Mouse (Mus musculus): ENCODE results near the gene Dgki. TPM values are rescaled to one million over a fixed set of nuclear protein-coding genes. Genes with fewer than 3 reads are reported as not detected.

Gene Dgki
- polyA plus RNA-seq, 1 experiment: 0.20 TPM

- TF ChIP-seq POLR2A (IDR thresholded peaks at IDR 0.05; ENCODE audit: low read depth, low read length) (no peak), CTCF (IDR thresholded peaks at IDR 0.05; ENCODE audit: extremely low read depth, insufficient read length, insufficient replicate concordance, low read depth, low read length) (no peak)
Measured at GRCm38 (mm10) chr6:36897616-36898149, 402.3 kb downstream of the Dgki start.

GRCm38 (mm10) chr6:36896656-36897055 is 403.3 kb downstream of the Dgki start:
- Histone ChIP-seq H3K27me3 (ENCODE audit: control insufficient read depth, insufficient read depth, low read length) (no peaks in the 10 kb centered on the region), H3K36me3 (ENCODE audit: control insufficient read depth, insufficient read depth, low read length) (no peaks in the 10 kb centered on the region), H3K4me3 (ENCODE audit: low read depth, low read length) (no peak overlapping the region), H3K4me1 (ENCODE audit: control insufficient read depth, insufficient read depth, insufficient read length, low read length) (no peaks in the 10 kb centered on the region), H3K27ac (ENCODE audit: insufficient read depth, low read depth, low read length) (no peak overlapping the region)
- 61% methylated on average over 2 of the region's 2 CpGs for WGBS
- TF ChIP-seq CTCF (IDR thresholded peaks at IDR 0.05; ENCODE audit: extremely low read depth, insufficient read length, insufficient replicate concordance, low read depth, low read length) (no peak), POLR2A (IDR thresholded peaks at IDR 0.05; ENCODE audit: low read depth, low read length) (no peak)

More at GRCm38 (mm10) chr6:36897616-36898149, 402.3 kb downstream of the Dgki start:
- WGBS: 48% methylated on average over 3 of the region's 3 CpGs
- Histone ChIP-seq H3K36me3 (ENCODE audit: control insufficient read depth, insufficient read depth, low read length) (no peaks in the 10 kb centered on the region), H3K4me1 (ENCODE audit: control insufficient read depth, insufficient read depth, insufficient read length, low read length) (no peaks in the 10 kb centered on the region), H3K27me3 (ENCODE audit: control insufficient read depth, insufficient read depth, low read length) (no peaks in the 10 kb centered on the region), H3K27ac (ENCODE audit: insufficient read depth, low read depth, low read length) (no peak overlapping the region), H3K4me3 (ENCODE audit: low read depth, low read length) (no peak overlapping the region)

- Histone ChIP-seq H3K4me3 (ENCODE audit: low read depth, low read length) (no peak overlapping the region), H3K4me1 (ENCODE audit: control insufficient read depth, insufficient read depth, insufficient read length, low read length) (no peaks in the 10 kb centered on the region), H3K27me3 (ENCODE audit: control insufficient read depth, insufficient read depth, low read length) (no peaks in the 10 kb centered on the region), H3K36me3 (ENCODE audit: control insufficient read depth, insufficient read depth, low read length) (no peaks in the 10 kb centered on the region), H3K27ac (ENCODE audit: insufficient read depth, low read depth, low read length) (no peak overlapping the region)
- 76% methylated on average over 5 of the region's 5 CpGs for WGBS
- no peak for TF ChIP-seq POLR2A (IDR thresholded peaks at IDR 0.05; ENCODE audit: low read depth, low read length)
Measured at GRCm38 (mm10) chr6:36891820-36892219, 408.2 kb downstream of the Dgki start.

GRCm38 (mm10) chr6:36890776-36891175 is 409.2 kb downstream of the Dgki start:
- Histone ChIP-seq H3K27me3 (ENCODE audit: control insufficient read depth, insufficient read depth, low read length) (no peaks in the 10 kb centered on the region), H3K27ac (ENCODE audit: insufficient read depth, low read depth, low read length) (no peak overlapping the region), H3K4me1 (ENCODE audit: control insufficient read depth, insufficient read depth, insufficient read length, low read length) (no peaks in the 10 kb centered on the region), H3K36me3 (ENCODE audit: control insufficient read depth, insufficient read depth, low read length) (no peaks in the 10 kb centered on the region), H3K4me3 (ENCODE audit: low read depth, low read length) (no peak overlapping the region)
- no peak for TF ChIP-seq CTCF (IDR thresholded peaks at IDR 0.05; ENCODE audit: extremely low read depth, insufficient read length, insufficient replicate concordance, low read depth, low read length)
- no peak for TF ChIP-seq POLR2A (IDR thresholded peaks at IDR 0.05; ENCODE audit: low read depth, low read length)
- 43% methylated on average over 2 of the region's 2 CpGs for WGBS

GRCm38 (mm10) chr6:36890296-36890695 is 409.7 kb downstream of the Dgki start:
- Histone ChIP-seq H3K4me3 (ENCODE audit: low read depth, low read length) (no peak overlapping the region), H3K27me3 (ENCODE audit: control insufficient read depth, insufficient read depth, low read length) (no peaks in the 10 kb centered on the region), H3K4me1 (ENCODE audit: control insufficient read depth, insufficient read depth, insufficient read length, low read length) (no peaks in the 10 kb centered on the region), H3K27ac (ENCODE audit: insufficient read depth, low read depth, low read length) (no peak overlapping the region), H3K36me3 (ENCODE audit: control insufficient read depth, insufficient read depth, low read length) (no peaks in the 10 kb centered on the region)
- WGBS: 28% methylated on average over 5 of the region's 5 CpGs
- TF ChIP-seq CTCF (IDR thresholded peaks at IDR 0.05; ENCODE audit: extremely low read depth, insufficient read length, insufficient replicate concordance, low read depth, low read length) (no peak), POLR2A (IDR thresholded peaks at IDR 0.05; ENCODE audit: low read depth, low read length) (no peak)

DNA sequence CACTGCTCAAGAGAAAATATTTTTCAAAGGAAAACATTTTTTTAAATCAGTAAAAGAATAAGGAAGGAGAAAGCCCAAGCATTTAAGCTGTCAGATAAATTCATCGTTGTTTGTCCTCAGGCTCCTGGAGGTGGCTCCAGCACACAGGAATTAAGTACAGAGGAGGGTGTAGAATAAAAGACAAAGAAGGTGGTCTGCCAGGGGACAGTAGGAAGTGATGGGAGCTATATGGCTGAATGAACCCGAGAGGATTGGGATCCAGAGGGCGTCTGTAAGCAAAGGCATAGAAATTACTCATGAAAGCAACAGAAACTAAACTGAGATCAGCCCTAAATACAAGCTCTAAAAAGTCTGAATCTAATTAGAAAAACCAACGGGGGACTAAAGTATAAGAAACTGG is 418.7 kb downstream of the Dgki start:
- Histone ChIP-seq H3K36me3 (ENCODE audit: control insufficient read depth, insufficient read depth, low read length) (no peaks in the 10 kb centered on the region), H3K27me3 (ENCODE audit: control insufficient read depth, insufficient read depth, low read length) (no peaks in the 10 kb centered on the region), H3K4me3 (ENCODE audit: low read depth, low read length) (no peak overlapping the region), H3K4me1 (ENCODE audit: control insufficient read depth, insufficient read depth, insufficient read length, low read length) (no peaks in the 10 kb centered on the region), H3K27ac (ENCODE audit: insufficient read depth, low read depth, low read length) (no peak overlapping the region)
- 70% methylated on average over 4 of the region's 4 CpGs for WGBS
- TF ChIP-seq POLR2A (IDR thresholded peaks at IDR 0.05; ENCODE audit: low read depth, low read length) (no peak), CTCF (IDR thresholded peaks at IDR 0.05; ENCODE audit: extremely low read depth, insufficient read length, insufficient replicate concordance, low read depth, low read length) (no peak)

- 65% methylated on average over 7 of the region's 7 CpGs for WGBS
- Histone ChIP-seq H3K27ac (ENCODE audit: insufficient read depth, low read depth, low read length) (no peak overlapping the region), H3K36me3 (ENCODE audit: control insufficient read depth, insufficient read depth, low read length) (no peaks in the 10 kb centered on the region), H3K4me3 (ENCODE audit: low read depth, low read length) (no peak overlapping the region), H3K4me1 (ENCODE audit: control insufficient read depth, insufficient read depth, insufficient read length, low read length) (no peaks in the 10 kb centered on the region), H3K27me3 (ENCODE audit: control insufficient read depth, insufficient read depth, low read length) (no peaks in the 10 kb centered on the region)
- no peak for TF ChIP-seq POLR2A (IDR thresholded peaks at IDR 0.05; ENCODE audit: low read depth, low read length)
- TF ChIP-seq CTCF (IDR thresholded peaks at IDR 0.05; ENCODE audit: extremely low read depth, insufficient read length, insufficient replicate concordance, low read depth, low read length): no peak
Measured at GRCm38 (mm10) chr6:36880643-36881263, 419.2 kb downstream of the Dgki start.
